Mouse (Mus musculus) thymus, adult 18-20 months (tissue): ENCODE results near the gene Gm49405.

Experiments used
- DNase-seq, 2 experiments: peaks; one replicate each; pipeline ENCODE4 v3.0.0; 2022; ENCODE audit warnings: mixed read lengths in 2 of 2

The Gm49405 gene

GRCm38 (mm10) chr19:4052516-4053030, 52.1 kb downstream of the Gm49405 start:
- DNase-seq: no peak

DNA sequence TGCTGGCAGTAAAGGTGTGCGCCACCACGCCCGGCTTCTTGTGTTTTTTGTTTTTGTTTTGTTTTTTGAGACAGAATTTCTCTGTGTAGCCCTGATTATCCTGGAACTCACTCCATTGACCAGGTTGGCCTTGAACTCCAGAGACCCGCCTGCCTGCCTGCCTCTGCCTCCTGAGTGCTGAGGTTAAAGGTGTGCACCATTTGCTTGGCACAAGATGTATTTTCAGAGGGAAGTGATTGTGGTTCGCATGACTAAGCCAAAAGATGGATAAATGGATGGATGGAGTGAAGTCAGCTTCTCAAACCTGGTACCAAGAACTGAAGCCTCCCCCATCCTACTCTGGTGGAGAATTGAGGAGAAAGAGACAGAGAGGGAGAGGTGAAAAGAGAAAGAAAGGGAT, 54.2 kb downstream of the Gm49405 start:
- DNase-seq: no peak
